Mouse (Mus musculus) MEL (cell line): ENCODE results near the gene Hist1h2ag.

ENCODE experiments used
- CTCF ChIP-seq, 3 experiments: IDR thresholded peaks in 2 of 3; conservative IDR thresholded peaks in 1 of 3; 2 replicates each; pipeline ENCODE4 v1.5.1; 2011 to 2012; ENCODE audit warnings: low read length in 3 of 3, low read depth in 2 of 3, mild to moderate bottlenecking in 2 of 3, improper control_type of control experiment in 1 of 3, inconsistent platforms in 1 of 3, mixed read lengths in 1 of 3, moderate library complexity in 1 of 3; ENCODE audit not compliant: control insufficient read depth in 1 of 3, insufficient read depth in 1 of 3, poor library complexity in 1 of 3, severe bottlenecking in 1 of 3
- EP300 ChIP-seq, 2 experiments: IDR thresholded peaks; 2 replicates each; pipeline ENCODE4 v1.6.1; 2011; ENCODE audit warnings: improper control_type of control experiment in 2 of 2, low read length in 2 of 2, low read depth in 1 of 2, mild to moderate bottlenecking in 1 of 2
- ETS1 ChIP-seq: IDR thresholded peaks from 2 replicates; pipeline ENCODE4 v1.6.1; 2012; ENCODE audit warnings: low read depth, mild to moderate bottlenecking, inconsistent platforms, low read length, improper control_type of control experiment, moderate library complexity
- POLR2A ChIP-seq, 2 experiments: IDR thresholded peaks; 2 replicates each; pipeline ENCODE4 v1.6.1; 2011 to 2012; ENCODE audit warnings: low read length in 2 of 2, mild to moderate bottlenecking in 2 of 2, control low read depth in 1 of 2, improper control_type of control experiment in 1 of 2, low read depth in 1 of 2, moderate library complexity in 1 of 2; ENCODE audit not compliant: control insufficient read depth in 1 of 2, insufficient read depth in 1 of 2, poor library complexity in 1 of 2
- POLR2AphosphoS2 ChIP-seq: IDR thresholded peaks from 2 replicates; pipeline ENCODE4 v1.6.1; 2011; ENCODE audit warnings: low read length, improper control_type of control experiment
- TAL1 ChIP-seq: IDR thresholded peaks from 2 replicates; pipeline ENCODE4 v1.6.1; 2012; ENCODE audit warnings: mild to moderate bottlenecking, inconsistent platforms, low read length, moderate library complexity, mixed read lengths
- UBTF ChIP-seq: IDR thresholded peaks from 2 replicates; pipeline ENCODE4 v1.6.1; 2012; ENCODE audit warnings: low read depth, mild to moderate bottlenecking, inconsistent platforms, low read length, improper control_type of control experiment, moderate library complexity, borderline replicate concordance; ENCODE audit not compliant: insufficient read depth
- USF2 ChIP-seq, 2 experiments: IDR thresholded peaks; 2 replicates each; pipeline ENCODE4 v1.6.1; 2011 to 2012; ENCODE audit warnings: improper control_type of control experiment in 2 of 2, low read length in 2 of 2, borderline replicate concordance in 1 of 2, inconsistent platforms in 1 of 2, low read depth in 1 of 2, mild to moderate bottlenecking in 1 of 2; ENCODE audit not compliant: insufficient read depth in 1 of 2

DNA sequence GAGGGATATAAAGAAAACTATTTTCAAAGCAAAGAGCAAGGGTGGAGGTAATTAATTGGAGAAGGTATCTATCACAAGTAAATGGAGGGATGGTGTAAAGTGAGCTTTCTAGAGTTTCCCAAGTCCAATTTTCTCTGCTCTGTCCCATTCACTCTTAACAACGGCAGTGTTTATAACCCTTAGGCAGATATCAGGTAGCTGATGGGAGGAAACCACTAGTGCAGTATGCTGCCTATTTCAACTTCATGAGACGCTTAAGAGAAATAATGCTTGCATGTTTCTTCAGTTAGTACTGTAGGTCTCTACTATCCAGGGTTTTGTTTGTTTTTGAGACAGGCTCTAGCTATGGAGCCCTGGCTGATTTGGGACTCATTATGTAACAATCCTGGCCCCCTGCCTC, 5.3 kb downstream of the Hist1h2ag start:
- TF ChIP-seq POLR2A (IDR thresholded peaks at IDR 0.05; ENCODE audit: control insufficient read depth in 1 of 2, insufficient read depth in 1 of 2, low read depth in 1 of 2, low read length in 2 of 2, poor library complexity in 1 of 2) (no peak), EP300 (IDR thresholded peaks at IDR 0.05; ENCODE audit: low read depth in 1 of 2, low read length in 2 of 2) (no peak), POLR2AphosphoS2 (no peak), UBTF (no peak), CTCF (IDR thresholded peaks at IDR 0.05 in 2 of 3, conservative IDR thresholded peaks at IDR 0.05 in 1 of 3; ENCODE audit: control insufficient read depth in 1 of 3, insufficient read depth in 1 of 3, low read depth in 2 of 3, low read length in 3 of 3, poor library complexity in 1 of 3, severe bottlenecking in 1 of 3) (no peak), TAL1 (no peak), USF2 (IDR thresholded peaks at IDR 0.05; ENCODE audit: borderline replicate concordance in 1 of 2, insufficient read depth in 1 of 2, low read depth in 1 of 2, low read length in 2 of 2) (no peak), ETS1 (no peak)
